Comparison of ENCODE assay signal across 20 mouse cellular contexts in the genomic region with DNA sequence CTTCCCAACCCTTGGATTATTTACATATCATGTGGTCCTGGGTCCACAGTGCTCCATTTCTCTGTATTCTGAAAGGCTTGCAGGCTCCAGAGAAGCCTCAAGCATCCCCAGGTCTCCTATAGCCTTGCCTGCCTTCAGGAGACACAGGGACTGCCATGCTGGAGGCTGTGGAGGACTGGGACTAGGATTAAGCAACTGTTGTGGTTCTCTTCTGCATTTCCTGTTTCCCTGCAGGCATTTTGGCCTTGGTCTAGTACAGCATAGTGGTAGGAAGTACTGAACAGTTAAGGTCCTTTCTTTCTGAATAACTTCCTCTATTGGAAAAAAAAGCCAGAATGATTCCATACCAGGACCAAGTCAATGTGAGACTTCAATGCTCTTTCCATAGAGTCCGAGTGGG.
DNase-seq lines count a peak whose midpoint lies in the region; ATAC-seq lines count a peak whose summit lies in the region.
"Had no signal": no experiment of that assay in that cellular context is flagged by ENCODE, and none has a peak within 500 bp of the region (broad histone marks: within the 10 kb centered on the region; RNA-seq: fewer than 3 reads in every experiment).

No protein-coding gene starts in this region.

- no peak for DNase-seq in cerebellum, adult 11-12 months
- no peak for DNase-seq in adrenal gland, adult 2 months
- no peak for DNase-seq in kidney, adult 11 months
- no peak for DNase-seq in frontal cortex, postnatal 10 days (ENCODE audit: low spot score in 2 of 2)
- DNase-seq: adrenal gland, adult 8-10 months; adrenal gland, postnatal 10 days; adrenal gland, postnatal 14 days; adrenal gland, postnatal 25 days; adrenal gland, postnatal 36 days; B cell, adult 2 months; cerebellum, adult 11 months; cerebellum, adult 18-20 months; cerebellum, adult 2 months had no signal

- ATAC-seq in common myeloid progenitor, adult 5-6 weeks (replicated peaks; ENCODE audit: low read depth, poor library complexity, severe bottlenecking) = peak; percentile 76
- ATAC-seq in granulocyte monocyte progenitor cell, adult 5-6 weeks (replicated peaks; ENCODE audit: poor library complexity, severe bottlenecking) = peak; percentile 98
- ATAC-seq in megakaryocyte, adult 5-6 weeks (ENCODE audit: poor library complexity, severe bottlenecking) = peak; percentile 52
- ATAC-seq in megakaryocyte progenitor cell, adult 5-6 weeks (replicated peaks; ENCODE audit: poor library complexity) = peak; percentile 92
- ATAC-seq: activated CD4-positive, CD25-positive, alpha-beta regulatory T cell, adult 4 months; CD4-positive, CD25-positive, alpha-beta regulatory T cell, adult 4 months; Patski had no signal
